Mouse (Mus musculus): ENCODE measurements around the gene C130026I21Rik. TPM values are rescaled to one million over a fixed set of nuclear protein-coding genes. Genes with fewer than 3 reads are reported as not detected.
A peak's percentile ranks its signal among the peaks of the same experiment; 100 is the strongest.
"Not testable (repeated sequence)": the region's sequence is repeated elsewhere in the genome, so short reads cannot be mapped to it uniquely, and the experiment has no call there.

Gene C130026I21Rik
- 0.09 and 0.26 TPM in 2 replicates for polyA plus RNA-seq (2015; fragmentation: Nextera tagmentation; extraction: Ambion mirVana)

DNA sequence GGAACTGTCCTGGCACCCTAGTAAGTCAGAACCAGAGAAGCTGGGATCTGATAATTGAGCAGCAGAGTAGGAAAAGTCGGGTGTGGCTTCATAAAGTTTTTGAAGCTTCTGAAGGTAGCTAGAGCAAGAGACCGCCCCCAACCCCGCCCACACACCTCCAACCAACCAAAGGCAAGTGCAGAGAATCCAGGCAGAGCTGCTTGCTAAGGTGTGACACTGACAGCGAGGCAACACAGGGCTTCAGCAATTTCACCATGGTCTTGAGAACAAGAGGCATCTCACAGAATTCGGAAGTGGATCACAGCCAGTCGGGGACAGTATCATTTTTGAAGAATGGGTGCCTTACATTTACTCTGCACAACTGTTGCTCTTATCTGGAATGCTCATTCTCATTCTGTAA is at the start of gene C130026I21Rik:
Gene C130026I21Rik (minus strand): TSS at position 101 of the 400 bp plus-strand sequence.
- H3K4me2 ChIP-seq (replicated peaks); H3K4me3 ChIP-seq (replicated peaks); H3K27me3 ChIP-seq; ATAC-seq (ENCODE audit: insufficient number of reproducible peaks, low FRiP score, low TSS enrichment, low read depth); H3K27ac ChIP-seq (replicated peaks); H3K9me3 ChIP-seq (replicated peaks); H3K36me3 ChIP-seq; H3K9ac ChIP-seq; H3K4me1 ChIP-seq: not testable (repeated sequence)
- 0% methylated on average over 1 of the region's 6 CpGs for WGBS

DNA sequence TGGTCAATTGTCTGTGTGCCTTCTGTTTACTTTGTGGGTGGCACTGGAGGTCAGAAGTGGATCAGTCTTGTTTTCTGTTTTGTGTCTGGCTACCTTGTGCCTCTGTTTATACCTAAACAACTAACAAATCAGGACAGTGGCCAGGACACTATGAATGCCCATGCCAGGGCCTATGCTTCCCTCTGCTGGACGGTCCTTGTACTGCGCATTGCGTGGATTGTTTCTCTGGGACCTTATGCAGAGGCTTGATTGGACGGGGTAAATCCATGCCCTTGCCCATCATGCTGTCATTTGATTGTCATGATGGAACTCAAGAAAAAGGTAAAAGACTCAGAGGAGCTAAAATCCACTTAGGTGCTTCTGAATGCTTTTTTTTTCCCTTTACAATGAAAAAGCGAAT is 16.7 kb upstream of the C130026I21Rik start:
- H3K4me1 ChIP-seq; H3K9me3 ChIP-seq (replicated peaks); H3K9ac ChIP-seq; H3K27me3 ChIP-seq; H3K4me3 ChIP-seq (replicated peaks); H3K36me3 ChIP-seq; H3K27ac ChIP-seq (replicated peaks); ATAC-seq (ENCODE audit: insufficient number of reproducible peaks, low FRiP score, low TSS enrichment, low read depth); H3K4me2 ChIP-seq (replicated peaks): not testable (repeated sequence)
- WGBS: 44% methylated on average over 4 of the region's 5 CpGs

DNA sequence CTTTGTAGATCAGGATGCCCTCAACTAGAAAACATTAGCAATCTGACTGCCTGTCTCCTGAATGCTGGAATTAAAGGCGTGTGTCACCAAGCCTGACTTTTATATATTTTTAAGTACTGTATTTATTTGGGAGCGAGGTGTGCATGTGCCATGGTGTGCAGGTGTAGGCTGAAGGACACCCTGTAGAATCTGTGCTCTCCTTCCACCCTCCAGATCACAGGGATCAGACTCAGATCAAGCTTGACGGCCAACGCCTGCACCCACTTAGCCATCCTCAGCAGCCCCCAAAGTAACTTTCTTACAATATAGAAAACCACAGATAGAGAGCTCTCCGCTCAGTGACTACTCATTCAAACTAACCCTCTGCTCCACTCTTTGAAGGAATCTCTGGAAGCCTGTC is 6.1 kb upstream of the C130026I21Rik start:
- not testable (repeated sequence) for ATAC-seq (ENCODE audit: insufficient number of reproducible peaks, low FRiP score, low TSS enrichment, low read depth); H3K36me3 ChIP-seq

DNA sequence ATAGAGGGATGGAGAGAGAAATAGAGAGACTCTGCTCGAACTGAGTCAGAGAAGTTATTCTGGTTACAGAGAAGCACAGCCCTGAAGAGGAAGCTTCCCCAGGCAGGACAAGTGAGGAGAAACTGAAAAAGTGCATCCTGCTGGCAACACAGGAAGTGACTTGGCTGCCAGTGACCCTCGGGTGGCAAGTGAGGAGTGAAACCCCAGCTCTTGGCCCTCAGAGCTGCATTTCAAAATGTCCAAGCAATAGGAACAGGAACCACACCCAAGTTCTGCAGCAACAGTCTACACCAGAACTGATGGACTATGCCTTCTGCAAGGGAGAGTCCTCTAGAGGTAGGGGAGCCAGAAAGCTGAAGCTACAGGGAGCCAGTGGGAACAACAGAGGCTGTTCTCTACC is 11.7 kb downstream of the C130026I21Rik start:
- H3K9ac ChIP-seq; H3K27ac ChIP-seq (replicated peaks); H3K27me3 ChIP-seq; H3K4me3 ChIP-seq (replicated peaks); H3K4me1 ChIP-seq; H3K4me2 ChIP-seq (replicated peaks); H3K36me3 ChIP-seq; ATAC-seq (ENCODE audit: insufficient number of reproducible peaks, low FRiP score, low TSS enrichment, low read depth); H3K9me3 ChIP-seq (replicated peaks): not testable (repeated sequence)
- 51% methylated on average over 2 of the region's 2 CpGs for WGBS

More for the DNA sequence above, 6.1 kb upstream of the C130026I21Rik start:
- not testable (repeated sequence) for H3K27me3 ChIP-seq; H3K27ac ChIP-seq (replicated peaks); H3K4me1 ChIP-seq; H3K9me3 ChIP-seq (replicated peaks); H3K4me2 ChIP-seq (replicated peaks); H3K4me3 ChIP-seq (replicated peaks); H3K9ac ChIP-seq
- WGBS: 80% methylated on average over 4 of the region's 5 CpGs

DNA sequence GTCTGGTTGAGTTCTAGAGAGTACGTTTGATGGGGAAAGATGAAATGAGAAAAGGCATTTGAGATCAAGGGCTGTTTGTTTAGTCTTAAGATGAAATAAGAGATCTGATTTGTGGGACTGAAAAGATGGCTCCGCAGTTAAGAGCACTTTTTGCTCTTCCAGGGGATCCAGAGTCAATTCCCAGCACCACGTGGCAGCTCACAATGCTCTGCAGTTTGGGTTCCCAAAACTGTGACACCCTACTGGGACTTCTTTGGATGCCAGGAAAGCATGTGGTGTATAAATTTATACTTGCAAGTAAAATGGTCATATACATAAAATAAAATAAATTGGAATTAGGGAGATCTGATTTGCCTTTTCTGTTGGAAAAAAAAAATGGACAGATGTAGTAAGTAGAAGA is 15.1 kb downstream of the C130026I21Rik start:
- not testable (repeated sequence) for H3K27me3 ChIP-seq; H3K4me2 ChIP-seq (replicated peaks); H3K4me1 ChIP-seq; H3K27ac ChIP-seq (replicated peaks); H3K36me3 ChIP-seq; H3K4me3 ChIP-seq (replicated peaks); ATAC-seq (ENCODE audit: insufficient number of reproducible peaks, low FRiP score, low TSS enrichment, low read depth); H3K9me3 ChIP-seq (replicated peaks); H3K9ac ChIP-seq
- 64% methylated on average over 2 of the region's 3 CpGs for WGBS

DNA sequence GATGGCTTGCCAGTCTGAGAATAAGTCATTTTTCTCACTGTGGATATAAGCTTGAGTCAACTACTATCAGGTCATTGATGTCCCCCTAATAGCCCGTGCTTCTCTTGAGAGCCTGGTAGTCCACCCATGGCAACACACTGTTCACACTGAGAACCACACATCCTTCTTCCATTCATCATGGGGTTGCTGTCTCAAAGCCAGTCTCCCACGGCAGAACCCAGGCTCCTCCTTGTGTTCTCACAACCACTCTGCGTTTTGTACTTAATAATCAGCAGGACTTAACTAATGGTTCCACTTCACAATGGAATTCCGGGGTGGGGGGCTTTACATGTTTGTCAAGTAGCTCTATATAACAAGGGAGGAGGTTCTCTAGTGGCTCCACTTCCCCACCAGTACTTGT is 19.2 kb downstream of the C130026I21Rik start:
- peaks cover 16% of the 10 kb centered on the region for H3K9me3 ChIP-seq (replicated peaks)
- not testable (repeated sequence) for H3K4me3 ChIP-seq (replicated peaks); H3K4me1 ChIP-seq; H3K36me3 ChIP-seq; H3K4me2 ChIP-seq (replicated peaks); ATAC-seq (ENCODE audit: insufficient number of reproducible peaks, low FRiP score, low TSS enrichment, low read depth); H3K27ac ChIP-seq (replicated peaks); H3K27me3 ChIP-seq; H3K9ac ChIP-seq
- WGBS: 83% methylated on average over 4 of the region's 4 CpGs

DNA sequence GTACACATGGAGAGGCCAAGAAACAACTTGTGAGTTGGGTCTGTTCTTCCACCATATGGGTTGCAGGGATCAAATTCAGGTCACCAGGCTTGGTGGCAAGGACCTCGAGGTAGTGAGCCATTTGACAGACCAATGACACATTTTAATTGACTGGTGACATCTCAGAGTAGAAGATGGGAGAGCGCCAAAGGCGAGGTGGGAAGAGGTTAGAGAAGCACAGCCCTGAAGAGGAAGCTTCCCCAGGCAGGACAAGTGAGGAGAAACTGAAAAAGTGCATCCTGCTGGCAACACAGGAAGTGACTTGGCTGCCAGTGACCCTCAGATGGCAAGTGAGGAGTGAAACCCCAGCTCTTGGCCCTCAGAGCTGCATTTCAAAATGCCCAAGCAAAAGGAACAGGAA is 21.4 kb downstream of the C130026I21Rik start:
- H3K4me1 ChIP-seq; H3K4me2 ChIP-seq (replicated peaks); H3K27me3 ChIP-seq; H3K4me3 ChIP-seq (replicated peaks); H3K27ac ChIP-seq (replicated peaks); H3K9ac ChIP-seq; H3K36me3 ChIP-seq: not testable (repeated sequence)
- peaks cover 17% of the 10 kb centered on the region for H3K9me3 ChIP-seq (replicated peaks)
- 59% methylated on average over 3 of the region's 3 CpGs for WGBS
- peak; percentile 69; the same call in 1 of the 2 replicates for ATAC-seq (ENCODE audit: insufficient number of reproducible peaks, low FRiP score, low TSS enrichment, low read depth)

DNA sequence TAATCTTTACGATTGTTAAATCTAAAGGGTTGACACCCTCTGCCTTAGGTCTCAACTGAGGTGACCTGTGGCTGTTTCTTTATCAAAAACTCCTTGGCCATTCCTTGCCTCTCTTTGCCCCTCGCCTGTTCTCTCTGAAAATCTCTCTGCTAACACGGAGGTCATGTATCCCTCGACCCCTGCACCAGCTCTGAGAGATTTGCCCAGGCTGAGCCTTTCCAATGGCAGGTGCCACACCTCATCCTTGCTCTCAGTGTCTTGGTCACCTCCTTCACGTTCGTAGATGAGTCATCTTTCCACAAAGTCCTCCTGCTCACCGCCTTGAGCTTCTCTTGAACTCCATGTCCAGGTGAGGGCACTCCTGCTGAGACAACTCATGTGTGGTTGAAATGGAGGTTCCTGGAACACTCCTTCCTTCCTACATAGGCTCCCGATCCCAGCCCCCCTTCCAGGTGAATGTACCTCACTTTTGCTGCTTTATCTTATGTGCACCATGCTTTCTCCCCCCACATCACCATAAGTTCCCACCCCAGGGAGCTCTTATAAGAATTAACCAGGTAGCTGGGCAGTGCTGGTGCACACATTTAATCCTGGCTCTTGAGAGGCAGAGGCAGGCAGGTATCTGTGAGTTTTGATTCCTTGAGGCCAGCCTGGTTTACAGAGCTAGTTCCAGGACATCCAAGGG is 23.4 kb downstream of the C130026I21Rik start:
- not testable (repeated sequence) for H3K4me2 ChIP-seq (replicated peaks); H3K4me3 ChIP-seq (replicated peaks); H3K27ac ChIP-seq (replicated peaks); H3K9ac ChIP-seq; H3K27me3 ChIP-seq; ATAC-seq (ENCODE audit: insufficient number of reproducible peaks, low FRiP score, low TSS enrichment, low read depth); H3K36me3 ChIP-seq; H3K4me1 ChIP-seq
- H3K9me3 ChIP-seq (replicated peaks): peaks cover 26% of the 10 kb centered on the region
- 75% methylated on average over 8 of the region's 8 CpGs for WGBS

DNA sequence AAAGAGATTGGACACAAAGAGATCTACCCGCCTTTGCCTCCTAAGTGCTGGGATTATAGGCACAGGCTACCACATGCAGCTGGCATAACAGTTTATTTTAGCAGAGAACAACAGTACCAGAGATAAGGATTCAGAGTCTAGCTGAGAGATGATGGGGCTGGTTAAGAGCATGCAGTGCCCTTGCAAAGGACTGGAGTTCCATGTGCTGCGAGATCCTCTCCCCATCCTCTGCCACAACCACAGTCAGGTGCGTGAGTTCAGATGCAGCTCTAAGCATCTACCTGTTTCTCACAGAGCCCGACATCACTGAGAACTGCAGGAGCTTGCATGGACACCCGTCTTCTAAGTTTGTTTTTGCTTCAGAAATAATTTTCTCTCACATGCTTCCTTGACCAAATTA is 24.1 kb downstream of the C130026I21Rik start:
- H3K4me3 ChIP-seq (replicated peaks); H3K9ac ChIP-seq; H3K4me1 ChIP-seq; H3K27me3 ChIP-seq; H3K27ac ChIP-seq (replicated peaks); H3K36me3 ChIP-seq; ATAC-seq (ENCODE audit: insufficient number of reproducible peaks, low FRiP score, low TSS enrichment, low read depth); H3K4me2 ChIP-seq (replicated peaks): not testable (repeated sequence)
- WGBS: 80% methylated on average over 5 of the region's 5 CpGs
- peaks cover 26% of the 10 kb centered on the region for H3K9me3 ChIP-seq (replicated peaks)

DNA sequence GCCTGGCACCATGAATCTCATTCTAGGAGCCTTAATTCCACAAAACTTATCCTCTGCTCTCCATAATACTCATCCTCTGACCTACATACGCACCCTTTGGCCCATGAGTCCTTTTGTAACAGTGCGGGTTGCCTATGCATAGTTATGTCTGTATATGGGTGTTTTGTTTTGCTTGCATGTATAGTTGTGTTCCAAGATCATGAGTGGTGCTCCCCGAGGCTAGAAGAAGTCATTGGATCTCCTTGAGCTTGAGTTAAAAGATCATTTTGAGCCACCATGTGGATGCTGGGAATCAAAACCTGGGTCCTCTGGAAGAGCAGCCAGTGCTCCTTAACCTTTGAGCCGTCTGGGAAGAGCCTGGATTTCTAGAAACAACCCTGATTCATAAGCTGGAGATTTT is 25.4 kb downstream of the C130026I21Rik start:
- ATAC-seq (ENCODE audit: insufficient number of reproducible peaks, low FRiP score, low TSS enrichment, low read depth); H3K27me3 ChIP-seq; H3K4me2 ChIP-seq (replicated peaks); H3K4me1 ChIP-seq; H3K9ac ChIP-seq; H3K36me3 ChIP-seq; H3K27ac ChIP-seq (replicated peaks); H3K4me3 ChIP-seq (replicated peaks): not testable (repeated sequence)
- 59% methylated on average over 3 of the region's 4 CpGs for WGBS
- peaks cover 29% of the 10 kb centered on the region for H3K9me3 ChIP-seq (replicated peaks)

DNA sequence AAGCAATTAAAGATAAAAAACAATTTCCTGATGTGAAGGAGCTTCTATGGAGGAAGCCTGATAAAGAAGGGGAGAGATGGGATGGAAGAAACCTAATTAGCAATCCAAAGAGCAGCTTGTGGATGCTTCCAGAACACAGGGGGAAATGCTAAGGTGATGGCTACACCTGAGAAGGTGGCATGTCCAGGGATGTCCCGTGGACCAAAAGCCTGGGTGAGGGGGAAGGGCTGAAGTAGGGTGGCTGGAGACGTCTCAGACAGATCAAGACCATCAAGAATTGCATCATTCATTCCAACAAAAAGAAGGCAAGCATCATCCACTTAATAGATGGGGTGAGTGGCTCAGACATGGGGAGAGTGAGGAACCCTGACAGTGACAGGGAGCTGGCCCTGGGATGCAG is 27.3 kb downstream of the C130026I21Rik start:
- not testable (repeated sequence) for H3K27me3 ChIP-seq; H3K36me3 ChIP-seq; H3K9ac ChIP-seq; H3K27ac ChIP-seq (replicated peaks); H3K4me2 ChIP-seq (replicated peaks); H3K4me1 ChIP-seq; H3K4me3 ChIP-seq (replicated peaks); ATAC-seq (ENCODE audit: insufficient number of reproducible peaks, low FRiP score, low TSS enrichment, low read depth)
- peaks cover 31% of the 10 kb centered on the region for H3K9me3 ChIP-seq (replicated peaks)
- 65% methylated on average over 2 of the region's 2 CpGs for WGBS
